Mouse (Mus musculus): ENCODE results near the gene Abhd14a. TPM values are rescaled to one million over a fixed set of nuclear protein-coding genes. Genes with fewer than 3 reads are reported as not detected.

The Abhd14a gene
- total RNA-seq, 2 experiments from 2014 or later: 20.9 to 25.1 TPM

- DNase-seq: no peak
- intact Hi-C loops (cut with DNase I): no loop called here
These were observed 6.7 kb upstream of the Abhd14a start for GRCm38 (mm10) chr9:106454071-106454761.

GRCm38 (mm10) chr9:106453271-106454070 is 6.0 kb upstream of the Abhd14a start, which contains the start of gene Pcbp4:
Gene Pcbp4 (plus strand): TSS chr9:106453291.
- DNase-seq: peak; percentile 71 to 74
- intact Hi-C loops (cut with DNase I): no loop called here

- intact Hi-C loops (cut with DNase I): no loop called here
- DNase-seq: no peak
These were observed 5.3 kb upstream of the Abhd14a start for GRCm38 (mm10) chr9:106452821-106453220.

- intact Hi-C loops (cut with DNase I): no loop called here
These were observed 4.9 kb upstream of the Abhd14a start for GRCm38 (mm10) chr9:106452351-106452750.

GRCm38 (mm10) chr9:106451899-106452298 is 4.4 kb upstream of the Abhd14a start:
- intact Hi-C loops (cut with DNase I): no loop called here
- DNase-seq: no peak

More at GRCm38 (mm10) chr9:106452351-106452750, 4.9 kb upstream of the Abhd14a start:
- no peak for DNase-seq

- intact Hi-C loops (cut with DNase I): no loop called here
- DNase-seq: no peak
These were observed 3.8 kb upstream of the Abhd14a start for GRCm38 (mm10) chr9:106451298-106451697.

GRCm38 (mm10) chr9:106450661-106451060 is 3.2 kb upstream of the Abhd14a start:
- intact Hi-C loops (cut with DNase I): no loop called here
- DNase-seq: peak; percentile 53 to 57

- intact Hi-C loops (cut with DNase I): no loop called here
- no peak for DNase-seq
These were observed 2.5 kb upstream of the Abhd14a start for GRCm38 (mm10) chr9:106449947-106450346.

GRCm38 (mm10) chr9:106448498-106449031 is 1.1 kb upstream of the Abhd14a start:
- peak; percentile 78 to 86 for DNase-seq
- intact Hi-C loops (cut with DNase I): loop anchor here (1.0 kb wide), 2 partner anchors 24 to 28 kb away; partner anchors contain the start of gene Parp3

- intact Hi-C loops (cut with DNase I): loop anchor here (1.0 kb wide), 2 partner anchors 24 to 28 kb away; partner anchors contain the start of gene Parp3
- peak in 1 of 2 experiments; percentile 39 for DNase-seq
These were observed 473 bp upstream of the Abhd14a start for GRCm38 (mm10) chr9:106447951-106448350.

GRCm38 (mm10) chr9:106444836-106445235 is 2.6 kb downstream of the Abhd14a start:
- intact Hi-C loops (cut with DNase I): no loop called here
- DNase-seq: no peak

GRCm38 (mm10) chr9:106442680-106443079 is 4.8 kb downstream of the Abhd14a start:
- intact Hi-C loops (cut with DNase I): no loop called here
- DNase-seq: no peak

- DNase-seq: no peak
- intact Hi-C loops (cut with DNase I): no loop called here
These were observed 10.9 kb downstream of the Abhd14a start for GRCm38 (mm10) chr9:106436566-106436965.

GRCm38 (mm10) chr9:106433389-106433788 is 14.1 kb downstream of the Abhd14a start:
- no peak for DNase-seq

GRCm38 (mm10) chr9:106430015-106430264 is 17.5 kb downstream of the Abhd14a start:
- intact Hi-C loops (cut with DNase I): no loop called here
- no peak for DNase-seq

More at GRCm38 (mm10) chr9:106433389-106433788, 14.1 kb downstream of the Abhd14a start:
- intact Hi-C loops (cut with DNase I): no loop called here

- intact Hi-C loops (cut with DNase I): loop anchor here (2.0 kb wide), 1 partner anchor 45 kb away; the partner anchor contains the start of gene Rrp9
These were observed 18.1 kb downstream of the Abhd14a start, which contains the start of gene Rpl29 for GRCm38 (mm10) chr9:106429221-106430014. Gene Rpl29 (plus strand): TSS chr9:106429454.

GRCm38 (mm10) chr9:106428719-106429220 is 18.7 kb downstream of the Abhd14a start:
- intact Hi-C loops (cut with DNase I): loop anchor here (2.0 kb wide), 1 partner anchor 46 kb away; the partner anchor contains the start of gene Rrp9
- no peak for DNase-seq

More at GRCm38 (mm10) chr9:106429221-106430014, 18.1 kb downstream of the Abhd14a start, which contains the start of gene Rpl29:
- peak; percentile 95 to 96 for DNase-seq

GRCm38 (mm10) chr9:106421865-106422160 is 25.7 kb downstream of the Abhd14a start:
- DNase-seq: peak; percentile 85 to 88
- intact Hi-C loops (cut with DNase I): loop anchor here (1.0 to 5.0 kb wide), 4 partner anchors 72 to 265 kb away; partner anchors contain the start of gene Glyctk

- no peak for DNase-seq
- intact Hi-C loops (cut with DNase I): loop anchor here (1.0 to 5.0 kb wide), 4 partner anchors 71 to 264 kb away; partner anchors contain the start of gene Glyctk
These were observed 26.2 kb downstream of the Abhd14a start for GRCm38 (mm10) chr9:106421033-106421864.
